Mouse (Mus musculus): Measurements from ENCODE around the gene Fmod.

The Fmod gene

DNA sequence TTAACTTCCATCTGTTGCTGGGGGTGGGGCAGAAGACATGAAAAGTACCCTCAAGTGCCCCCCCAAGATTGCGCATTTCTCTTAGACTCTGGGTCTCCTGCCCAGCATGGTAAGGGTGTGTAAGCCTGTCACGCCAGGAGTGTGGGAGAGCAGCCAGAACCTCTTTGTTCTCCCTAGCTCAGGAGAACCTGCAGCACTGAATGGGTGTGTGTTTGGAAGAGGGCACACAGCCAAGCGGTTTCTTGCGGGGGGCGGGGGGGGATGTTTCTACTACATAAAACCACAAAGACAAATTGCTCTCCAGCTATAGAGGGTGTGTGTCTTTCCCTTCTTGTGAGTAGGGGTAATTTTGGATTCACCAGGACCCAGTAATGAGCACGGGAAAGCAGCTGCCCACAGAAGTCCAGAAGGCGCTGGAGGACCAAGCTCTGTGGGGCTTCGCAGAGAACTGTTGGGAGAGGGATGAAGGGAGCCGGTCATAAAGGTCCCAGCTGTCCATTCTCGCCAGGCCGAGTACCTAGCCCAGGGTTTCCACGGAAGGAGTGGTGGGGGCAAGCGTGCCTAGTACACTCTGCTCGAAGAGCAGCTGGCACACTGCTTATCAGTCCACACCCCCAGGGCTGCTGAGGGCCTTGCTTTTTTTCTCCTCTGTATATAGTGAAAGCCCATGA is 59.3 kb downstream of the Fmod start:
- DNase-seq (ENCODE audit: low spot score in 2 of 2): no peak

DNA sequence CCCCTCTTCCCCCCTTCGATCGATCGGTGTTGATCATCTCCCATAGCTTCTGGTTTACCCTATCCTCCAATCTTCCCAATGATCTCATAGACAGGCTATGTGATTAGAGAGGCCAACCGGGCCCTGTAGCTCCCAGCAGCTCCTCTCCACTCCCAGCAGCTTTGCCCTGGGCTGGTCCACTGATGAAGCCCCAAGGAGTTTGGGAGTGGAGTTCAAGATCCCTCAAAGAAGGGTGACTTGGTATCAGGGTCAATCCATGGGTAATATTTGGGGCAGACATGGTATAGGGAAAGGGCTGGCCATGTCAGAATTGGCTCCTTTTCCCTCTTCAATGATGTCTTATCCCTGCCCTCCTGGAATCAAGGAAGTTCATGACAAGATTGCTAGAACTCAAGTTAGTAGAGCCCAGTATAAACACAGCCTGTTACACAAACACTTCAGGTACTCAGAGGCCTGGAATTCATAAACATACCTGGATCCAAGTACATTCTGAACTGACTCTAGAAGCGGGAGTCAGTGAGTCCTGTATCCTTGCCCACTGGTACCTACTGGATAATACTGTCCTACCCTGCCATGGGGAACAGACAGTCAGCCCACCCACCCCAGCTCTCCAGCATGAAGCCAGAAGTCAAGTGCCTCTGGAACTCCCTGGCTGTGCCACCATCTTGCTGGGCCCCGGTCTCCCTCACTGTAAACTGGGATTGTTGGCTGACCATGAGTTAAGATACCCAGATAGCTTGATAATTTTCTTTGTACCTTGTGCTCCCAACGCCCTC is 60.2 kb downstream of the Fmod start:
- no peak for DNase-seq (ENCODE audit: low spot score in 2 of 2)

Data from urinary bladder, adult 18-20 months (tissue).